Mouse (Mus musculus): ENCODE data around the gene Ifnar1. TPM values are rescaled to one million over a fixed set of nuclear protein-coding genes. Genes with fewer than 3 reads are reported as not detected.

The Ifnar1 gene
- polyA plus RNA-seq, 1 experiment from 2014 or later, result 69.6 TPM

- H3K4me1 ChIP-seq (ENCODE audit: control insufficient read depth, insufficient read depth, low read length), result peaks cover 10% of the 10 kb centered on the region; the same call in 1 of the 2 replicates
- no peak for ATAC-seq (ENCODE audit: low FRiP score, low TSS enrichment)
- H3K4me2 ChIP-seq (replicated peaks; ENCODE audit: low read depth, low read length), result peak overlapping the region; percentile 70
- H3K36me3 ChIP-seq (ENCODE audit: control insufficient read depth, insufficient read depth, low read length), result peaks cover 6% of the 10 kb centered on the region
- 50% methylated on average over 17 of the region's 17 CpGs for WGBS
- no peaks in the 10 kb centered on the region for H3K27me3 ChIP-seq (ENCODE audit: control insufficient read depth, insufficient read depth, low read length)
- H3K4me3 ChIP-seq (ENCODE audit: low read length), result peak overlapping the region; percentile 87
- H3K27ac ChIP-seq (ENCODE audit: low read depth, low read length), result peak overlapping the region; percentile 96
- H3K9me3 ChIP-seq (ENCODE audit: control insufficient read depth, low read length), result no peaks in the 10 kb centered on the region
- H3K9ac ChIP-seq (ENCODE audit: low read depth, low read length), result peak overlapping the region; percentile 51
Observed at GRCm38 (mm10) chr16:91484387-91484786, 651 bp upstream of the Ifnar1 start.

DNA sequence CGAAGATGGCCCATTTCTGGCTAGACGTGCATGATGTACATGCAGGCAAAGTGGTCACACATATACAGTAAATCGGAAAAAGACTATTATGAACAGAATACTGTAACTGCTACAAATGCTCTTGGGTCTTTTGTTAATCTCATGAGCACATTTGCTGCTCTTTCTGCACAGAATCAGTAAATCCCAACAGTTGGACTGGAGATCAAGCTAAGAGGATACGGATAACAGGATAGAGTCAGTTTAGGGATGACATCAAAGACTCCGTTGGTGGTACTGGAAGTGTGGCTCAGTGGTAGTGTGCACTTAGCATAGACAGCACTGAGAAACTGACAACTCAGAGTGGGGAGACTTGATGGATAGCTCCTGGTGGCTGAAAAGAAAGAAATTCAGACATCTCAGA, 803 bp downstream of the Ifnar1 start:
- Histone ChIP-seq H3K4me3 (ENCODE audit: low read length) (peak overlapping the region; percentile 87), H3K4me1 (ENCODE audit: control insufficient read depth, insufficient read depth, low read length) (peaks cover 10% of the 10 kb centered on the region; the same call in 1 of the 2 replicates), H3K9me3 (ENCODE audit: control insufficient read depth, low read length) (no peaks in the 10 kb centered on the region), H3K27ac (ENCODE audit: low read depth, low read length) (peak overlapping the region; percentile 96; the same call in 1 of the 2 replicates), H3K36me3 (ENCODE audit: control insufficient read depth, insufficient read depth, low read length) (peaks cover 21% of the 10 kb centered on the region), H3K9ac (ENCODE audit: low read depth, low read length) (peak overlapping the region; percentile 85), H3K4me2 (replicated peaks; ENCODE audit: low read depth, low read length) (peak overlapping the region; percentile 76), H3K27me3 (ENCODE audit: control insufficient read depth, insufficient read depth, low read length) (no peaks in the 10 kb centered on the region)
- 35% methylated on average over 5 of the region's 5 CpGs for WGBS
- no peak for ATAC-seq (ENCODE audit: low FRiP score, low TSS enrichment)

GRCm38 (mm10) chr16:91488066-91488465, 3.0 kb downstream of the Ifnar1 start:
- no peak overlapping the region for H3K9ac ChIP-seq (ENCODE audit: low read depth, low read length)
- 89% methylated on average over 2 of the region's 2 CpGs for WGBS
- H3K4me2 ChIP-seq (replicated peaks; ENCODE audit: low read depth, low read length), result no peak overlapping the region
- H3K27ac ChIP-seq (ENCODE audit: low read depth, low read length), result no peak overlapping the region
- peaks cover 38% of the 10 kb centered on the region for H3K36me3 ChIP-seq (ENCODE audit: control insufficient read depth, insufficient read depth, low read length)
- H3K4me3 ChIP-seq (ENCODE audit: low read length), result no peak overlapping the region
- H3K27me3 ChIP-seq (ENCODE audit: control insufficient read depth, insufficient read depth, low read length), result no peaks in the 10 kb centered on the region
- no peak for ATAC-seq (ENCODE audit: low FRiP score, low TSS enrichment)
- H3K4me1 ChIP-seq (ENCODE audit: control insufficient read depth, insufficient read depth, low read length), result peaks cover 10% of the 10 kb centered on the region; the same call in 1 of the 2 replicates
- H3K9me3 ChIP-seq (ENCODE audit: control insufficient read depth, low read length), result no peaks in the 10 kb centered on the region

DNA sequence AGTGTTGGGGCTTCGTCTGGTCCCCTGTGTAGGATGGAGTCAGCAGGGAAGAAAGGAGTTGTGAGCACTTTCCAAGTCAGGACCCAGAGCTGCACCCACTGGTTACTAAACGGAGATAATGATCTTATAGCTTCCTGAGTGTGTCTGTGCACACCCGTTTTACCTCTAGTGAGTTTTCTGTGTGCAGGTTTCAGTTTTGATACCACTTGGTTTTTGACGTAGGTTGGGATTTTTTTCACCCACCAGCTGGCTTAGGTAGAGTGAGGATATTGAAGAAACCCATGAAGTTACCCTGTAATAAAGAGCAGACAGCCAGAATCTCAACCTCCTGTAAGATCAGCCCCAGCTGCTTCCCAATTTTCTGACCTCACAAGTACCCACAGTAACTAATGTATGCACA, 5.9 kb downstream of the Ifnar1 start:
- Histone ChIP-seq H3K9ac (ENCODE audit: low read depth, low read length) (no peak overlapping the region), H3K27me3 (ENCODE audit: control insufficient read depth, insufficient read depth, low read length) (no peaks in the 10 kb centered on the region), H3K9me3 (ENCODE audit: control insufficient read depth, low read length) (no peaks in the 10 kb centered on the region), H3K4me1 (ENCODE audit: control insufficient read depth, insufficient read depth, low read length) (peaks cover 4% of the 10 kb centered on the region; the same call in 1 of the 2 replicates), H3K36me3 (ENCODE audit: control insufficient read depth, insufficient read depth, low read length) (peaks cover 64% of the 10 kb centered on the region), H3K27ac (ENCODE audit: low read depth, low read length) (no peak overlapping the region), H3K4me2 (replicated peaks; ENCODE audit: low read depth, low read length) (no peak overlapping the region), H3K4me3 (ENCODE audit: low read length) (no peak overlapping the region)
- WGBS, result 74% methylated on average over 4 of the region's 4 CpGs
- no peak for ATAC-seq (ENCODE audit: low FRiP score, low TSS enrichment)

GRCm38 (mm10) chr16:91491473-91491872, 6.4 kb downstream of the Ifnar1 start:
- no peak for ATAC-seq (ENCODE audit: low FRiP score, low TSS enrichment)
- H3K4me2 ChIP-seq (replicated peaks; ENCODE audit: low read depth, low read length), result no peak overlapping the region
- H3K36me3 ChIP-seq (ENCODE audit: control insufficient read depth, insufficient read depth, low read length), result peaks cover 70% of the 10 kb centered on the region

GRCm38 (mm10) chr16:91495501-91495900, 10.5 kb downstream of the Ifnar1 start:
- H3K27me3 ChIP-seq (ENCODE audit: control insufficient read depth, insufficient read depth, low read length), result no peaks in the 10 kb centered on the region
- no peak overlapping the region for H3K9ac ChIP-seq (ENCODE audit: low read depth, low read length)
- H3K36me3 ChIP-seq (ENCODE audit: control insufficient read depth, insufficient read depth, low read length), result peaks cover 92% of the 10 kb centered on the region
- H3K4me1 ChIP-seq (ENCODE audit: control insufficient read depth, insufficient read depth, low read length), result no peaks in the 10 kb centered on the region
- H3K4me2 ChIP-seq (replicated peaks; ENCODE audit: low read depth, low read length), result no peak overlapping the region
- H3K9me3 ChIP-seq (ENCODE audit: control insufficient read depth, low read length), result no peaks in the 10 kb centered on the region
- no peak overlapping the region for H3K4me3 ChIP-seq (ENCODE audit: low read length)
- no peak overlapping the region for H3K27ac ChIP-seq (ENCODE audit: low read depth, low read length)
- 91% methylated on average over 4 of the region's 4 CpGs for WGBS
- no peak for ATAC-seq (ENCODE audit: low FRiP score, low TSS enrichment)

More at GRCm38 (mm10) chr16:91491473-91491872, 6.4 kb downstream of the Ifnar1 start:
- Histone ChIP-seq H3K9me3 (ENCODE audit: control insufficient read depth, low read length) (no peaks in the 10 kb centered on the region), H3K27me3 (ENCODE audit: control insufficient read depth, insufficient read depth, low read length) (no peaks in the 10 kb centered on the region), H3K4me1 (ENCODE audit: control insufficient read depth, insufficient read depth, low read length) (no peaks in the 10 kb centered on the region), H3K27ac (ENCODE audit: low read depth, low read length) (no peak overlapping the region), H3K4me3 (ENCODE audit: low read length) (no peak overlapping the region), H3K9ac (ENCODE audit: low read depth, low read length) (no peak overlapping the region)
- WGBS, result 70% methylated on average over 3 of the region's 3 CpGs

DNA sequence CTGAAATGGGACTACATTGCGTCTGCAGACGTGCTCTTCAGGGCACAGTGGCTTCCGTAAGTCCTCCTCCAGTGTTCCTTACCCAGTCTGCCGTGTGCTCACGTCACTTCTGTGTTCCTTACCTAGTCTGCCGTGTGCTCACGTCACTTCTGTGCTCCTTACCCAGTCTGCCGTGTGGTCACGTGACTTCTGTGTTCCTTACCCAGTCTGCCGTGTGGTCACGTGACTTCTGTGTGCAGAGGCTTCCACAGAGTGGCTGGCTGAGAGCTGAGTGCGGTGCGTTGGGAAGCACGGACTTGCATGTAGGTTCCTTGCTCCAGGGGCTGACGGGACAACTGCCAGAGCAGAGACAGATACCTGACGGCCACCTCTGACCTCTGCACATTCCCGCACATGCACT, 11.2 kb downstream of the Ifnar1 start:
- ATAC-seq (ENCODE audit: low FRiP score, low TSS enrichment), result no peak
- Histone ChIP-seq H3K27ac (ENCODE audit: low read depth, low read length) (no peak overlapping the region), H3K9ac (ENCODE audit: low read depth, low read length) (no peak overlapping the region), H3K4me2 (replicated peaks; ENCODE audit: low read depth, low read length) (no peak overlapping the region), H3K36me3 (ENCODE audit: control insufficient read depth, insufficient read depth, low read length) (peaks cover 92% of the 10 kb centered on the region), H3K4me3 (ENCODE audit: low read length) (no peak overlapping the region), H3K27me3 (ENCODE audit: control insufficient read depth, insufficient read depth, low read length) (no peaks in the 10 kb centered on the region), H3K9me3 (ENCODE audit: control insufficient read depth, low read length) (no peaks in the 10 kb centered on the region), H3K4me1 (ENCODE audit: control insufficient read depth, insufficient read depth, low read length) (no peaks in the 10 kb centered on the region)
- WGBS, result 92% methylated on average over 17 of the region's 17 CpGs

- Histone ChIP-seq H3K27me3 (ENCODE audit: control insufficient read depth, insufficient read depth, low read length) (no peaks in the 10 kb centered on the region), H3K9me3 (ENCODE audit: control insufficient read depth, low read length) (no peaks in the 10 kb centered on the region), H3K36me3 (ENCODE audit: control insufficient read depth, insufficient read depth, low read length) (peaks cover 94% of the 10 kb centered on the region), H3K9ac (ENCODE audit: low read depth, low read length) (no peak overlapping the region), H3K4me2 (replicated peaks; ENCODE audit: low read depth, low read length) (no peak overlapping the region), H3K4me3 (ENCODE audit: low read length) (no peak overlapping the region), H3K4me1 (ENCODE audit: control insufficient read depth, insufficient read depth, low read length) (no peaks in the 10 kb centered on the region), H3K27ac (ENCODE audit: low read depth, low read length) (no peak overlapping the region)
- WGBS, result 92% methylated on average over 3 of the region's 3 CpGs
- ATAC-seq (ENCODE audit: low FRiP score, low TSS enrichment), result no peak
Observed at GRCm38 (mm10) chr16:91496766-91497165, 11.7 kb downstream of the Ifnar1 start.

- no peak overlapping the region for H3K4me3 ChIP-seq (ENCODE audit: low read length)
Observed at GRCm38 (mm10) chr16:91498041-91498440, 13.0 kb downstream of the Ifnar1 start.

More at GRCm38 (mm10) chr16:91498041-91498440, 13.0 kb downstream of the Ifnar1 start:
- H3K4me2 ChIP-seq (replicated peaks; ENCODE audit: low read depth, low read length), result no peak overlapping the region
- peaks cover 89% of the 10 kb centered on the region for H3K36me3 ChIP-seq (ENCODE audit: control insufficient read depth, insufficient read depth, low read length)
- H3K9me3 ChIP-seq (ENCODE audit: control insufficient read depth, low read length), result no peaks in the 10 kb centered on the region
- no peak overlapping the region for H3K27ac ChIP-seq (ENCODE audit: low read depth, low read length)
- no peaks in the 10 kb centered on the region for H3K4me1 ChIP-seq (ENCODE audit: control insufficient read depth, insufficient read depth, low read length)
- no peak overlapping the region for H3K9ac ChIP-seq (ENCODE audit: low read depth, low read length)
- no peak for ATAC-seq (ENCODE audit: low FRiP score, low TSS enrichment)
- no peaks in the 10 kb centered on the region for H3K27me3 ChIP-seq (ENCODE audit: control insufficient read depth, insufficient read depth, low read length)
- 88% methylated on average over 7 of the region's 7 CpGs for WGBS

Measured in kidney, embryonic 14.5 days (tissue).